Mouse (Mus musculus) adrenal gland, adult 10 weeks (tissue): Measurements from ENCODE around the gene Ptger3. TPM values are rescaled to one million over a fixed set of nuclear protein-coding genes. Genes with fewer than 3 reads are reported as not detected.

Source experiments
- polyA plus RNA-seq: library from polyadenylated mRNA; stranded (reverse); fragments of 350-450 nt; fragmentation: Illumina TruSeq; extraction: RNeasy Lipid Tissue Mini Kit (QIAGEN cat#74804); gene quantifications from one replicate; pipeline ENCODE4 v1.2.3, GENCODE M21; 2014; ENCODE audit warnings: low read depth, low replicate concordance

The Ptger3 gene
- polyA plus RNA-seq, result 51.8 TPM

GRCm38 (mm10) chr3:157566725-157567565 is at the start of gene Ptger3:
Ptger3 (plus strand) TSS chr3:157566892.

GRCm38 (mm10) chr3:157533964-157534785 is 32.5 kb upstream of the Ptger3 start, which contains the start of gene Zranb2:
Zranb2 (plus strand) TSS chr3:157534160.

Other genes starting within 250 kb of the Ptger3 start
- 327 TPM for gene Zranb2, start 32.7 kb upstream of the Ptger3 start, polyA plus RNA-seq